Mouse (Mus musculus) adrenal gland, postnatal 4 days (tissue): ENCODE results near the gene Vcp. TPM values are rescaled to one million over a fixed set of nuclear protein-coding genes. Genes with fewer than 3 reads are reported as not detected.
A peak's percentile ranks its signal among the peaks of the same experiment; 100 is the strongest.

Experiments used
- DNase-seq, 2 experiments: peaks; one replicate each; pipeline ENCODE4 v3.0.0; 2021 to 2022; ENCODE audit warnings: low spot score in 2 of 2, mixed read lengths in 2 of 2
- total RNA-seq, 2 experiments: library from RNA; stranded (reverse); gene quantifications; 2 replicates each; pipeline ENCODE4 v1.2.3; 2021

Vcp gene
- total RNA-seq, 2 experiments from 2014 or later, result 283 to 294 TPM

- no peak for DNase-seq
These were observed 22.2 kb downstream of the Vcp start for GRCm38 (mm10) chr4:42978062-42978461.

- DNase-seq, result no peak
These were observed 26.4 kb downstream of the Vcp start for GRCm38 (mm10) chr4:42973868-42974267.

GRCm38 (mm10) chr4:42972952-42973351 lies 27.4 kb downstream of the Vcp start:
- DNase-seq, result no peak

GRCm38 (mm10) chr4:42969304-42969703 lies 31.0 kb downstream of the Vcp start, which contains the start of gene 1700022I11Rik:
Gene 1700022I11Rik (plus strand): TSS chr4:42969604.
- no peak for DNase-seq

- DNase-seq, result no peak
These were observed 35.1 kb downstream of the Vcp start for GRCm38 (mm10) chr4:42965039-42965719.

GRCm38 (mm10) chr4:42963480-42963879 lies 36.8 kb downstream of the Vcp start:
- no peak for DNase-seq

- no peak for DNase-seq
These were observed 38.7 kb downstream of the Vcp start for GRCm38 (mm10) chr4:42961592-42961991.

GRCm38 (mm10) chr4:42959382-42959781 lies 40.9 kb downstream of the Vcp start:
- DNase-seq, result no peak

GRCm38 (mm10) chr4:42958942-42959341 lies 41.4 kb downstream of the Vcp start:
- DNase-seq, result no peak

- no peak for DNase-seq
These were observed 42.3 kb downstream of the Vcp start for GRCm38 (mm10) chr4:42957979-42958378.

- no peak for DNase-seq
These were observed 43.0 kb downstream of the Vcp start for GRCm38 (mm10) chr4:42957306-42957705.

GRCm38 (mm10) chr4:42956581-42956980 lies 43.7 kb downstream of the Vcp start:
- no peak for DNase-seq

GRCm38 (mm10) chr4:42955200-42955599 lies 45.1 kb downstream of the Vcp start:
- DNase-seq, result no peak

GRCm38 (mm10) chr4:42954297-42954696 lies 46.0 kb downstream of the Vcp start:
- DNase-seq, result peak in 1 of 2 experiments; percentile 31

GRCm38 (mm10) chr4:42953435-42954094 lies 46.7 kb downstream of the Vcp start:
- no peak for DNase-seq

GRCm38 (mm10) chr4:42952563-42952962 lies 47.7 kb downstream of the Vcp start:
- no peak for DNase-seq

- DNase-seq, result no peak
These were observed 48.8 kb downstream of the Vcp start for GRCm38 (mm10) chr4:42951206-42952195.

- DNase-seq, result peak; percentile 63 to 73
These were observed 50.2 kb downstream of the Vcp start for GRCm38 (mm10) chr4:42950065-42950558.

GRCm38 (mm10) chr4:42949676-42950051 lies 50.6 kb downstream of the Vcp start, which contains the start of gene Dnajb5:
Gene Dnajb5 (plus strand): TSS chr4:42949814.
- peak; percentile 93 to 96 for DNase-seq

GRCm38 (mm10) chr4:42949051-42949675 lies 51.1 kb downstream of the Vcp start:
- DNase-seq, result no peak

- no peak for DNase-seq
These were observed 51.8 kb downstream of the Vcp start for GRCm38 (mm10) chr4:42948527-42948926.
